Mouse (Mus musculus): ENCODE results near the gene Igfals.

DNA sequence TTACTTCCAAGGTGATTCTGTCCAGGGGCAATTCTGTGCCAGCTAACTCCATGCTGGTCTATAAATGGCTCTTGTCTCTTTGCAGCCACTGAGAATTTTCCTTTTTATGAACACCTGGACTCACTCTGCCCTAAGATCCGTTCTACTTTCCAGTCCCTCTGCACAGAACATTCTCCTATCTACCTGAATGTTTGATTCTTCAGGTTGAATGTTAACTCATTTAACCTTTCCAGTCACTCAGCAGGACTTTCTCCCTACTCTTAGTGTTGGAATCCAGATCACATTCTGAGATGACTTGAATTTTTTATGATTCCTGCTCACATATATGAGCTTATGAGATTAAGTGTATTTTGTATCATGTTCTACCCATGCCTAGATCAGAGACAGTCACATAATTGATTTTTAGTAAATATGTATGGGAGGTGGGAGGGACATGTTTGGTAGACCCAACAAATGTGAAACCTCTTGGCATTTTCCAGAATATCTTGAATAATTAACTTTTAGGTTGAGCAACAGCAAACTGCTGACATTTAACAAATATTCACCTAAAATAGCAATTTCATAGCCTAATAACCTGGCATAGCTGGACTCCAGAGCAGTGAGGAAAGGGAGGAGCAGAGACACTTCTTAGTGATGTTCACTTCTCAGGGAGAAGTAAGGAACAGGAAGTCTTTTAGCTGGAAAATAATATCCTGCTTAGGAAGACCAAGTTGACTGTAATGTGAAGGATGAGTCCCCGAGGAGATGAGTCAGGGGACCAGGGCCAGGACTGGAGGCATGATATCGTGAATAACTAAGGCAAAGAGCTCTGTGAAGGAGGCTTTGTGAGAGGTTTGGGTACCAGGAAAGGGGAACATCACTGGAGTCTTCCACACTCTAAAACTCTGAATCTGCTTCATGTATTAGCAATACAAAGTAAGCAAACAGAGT, 44.2 kb upstream of the Igfals start:
- TF ChIP-seq CTCF (IDR thresholded peaks at IDR 0.05; ENCODE audit: control insufficient read depth, insufficient read depth, low read length) (no peak), POLR2A (IDR thresholded peaks at IDR 0.05; ENCODE audit: borderline replicate concordance, control insufficient read depth, low read depth, low read length) (no peak)

Data from bone marrow, adult 2 months (tissue).